Mouse (Mus musculus) embryonic facial prominence, embryonic 11.5 days (tissue): ENCODE data around the gene Reg2. TPM values are rescaled to one million over a fixed set of nuclear protein-coding genes. Genes with fewer than 3 reads are reported as not detected.

Source experiments
- ATAC-seq: fragments of 200-750 bp; cut with Nextera tagmentation; replicated peaks from 2 replicates; pipeline ENCODE4 v1.8.0; 2017; ENCODE audit warnings: low read depth; ENCODE audit not compliant: insufficient number of reproducible peaks, low FRiP score, low TSS enrichment
- DNase-seq: peaks from one replicate; pipeline ENCODE4 v3.0.0-alpha.2; 2015; ENCODE audit warnings: low spot score
- H3K27ac ChIP-seq: fragments of 300-500 bp; sonication (generic); replicated peaks from 2 replicates; pipeline ENCODE4 v1.5.1; 2014; ENCODE audit warnings: mild to moderate bottlenecking, low read depth, low read length, control low read depth
- H3K27me3 ChIP-seq: fragments of 300-500 bp; sonication (generic); 2 replicates; pipeline ENCODE4 v1.6.1; 2014; ENCODE audit warnings: mild to moderate bottlenecking, low read length, moderate library complexity, mixed read lengths; ENCODE audit not compliant: control insufficient read depth, insufficient read depth
- H3K36me3 ChIP-seq: fragments of 300-500 bp; sonication (generic); replicated peaks from 2 replicates; pipeline ENCODE4 v1.6.1; 2014; ENCODE audit warnings: low read depth, mild to moderate bottlenecking, low read length, moderate library complexity, mixed read lengths; ENCODE audit not compliant: control insufficient read depth, insufficient read depth
- H3K4me1 ChIP-seq: fragments of 300-500 bp; sonication (generic); 2 replicates; pipeline ENCODE4 v1.6.1; 2014; ENCODE audit warnings: low read length, mixed read lengths; ENCODE audit not compliant: control insufficient read depth, insufficient read depth
- H3K4me2 ChIP-seq: fragments of 300-500 bp; sonication (generic); 2 replicates; pipeline ENCODE4 v1.6.1; 2014; ENCODE audit warnings: low read depth, mild to moderate bottlenecking, control low read depth, low read length, moderate library complexity
- H3K4me3 ChIP-seq: fragments of 300-500 bp; sonication (generic); 2 replicates; pipeline ENCODE4 v1.5.1; 2014; ENCODE audit warnings: low read depth, low read length, control low read depth
- H3K9ac ChIP-seq: fragments of 300-500 bp; sonication (generic); replicated peaks from 2 replicates; pipeline ENCODE4 v1.6.1; 2014; ENCODE audit warnings: mild to moderate bottlenecking, control low read depth, low read length
- H3K9me3 ChIP-seq: fragments of 300-500 bp; sonication (generic); replicated peaks from 2 replicates; pipeline ENCODE4 v1.6.1; 2016; ENCODE audit warnings: mild to moderate bottlenecking, low read length, inconsistent platforms, mixed read lengths; ENCODE audit not compliant: control insufficient read depth
- WGBS: fragments of 180-500 bp; shearing (Covaris S2); extraction: QIAGEN DNeasy Blood & Tissue Kit; methylation state at CpG from one replicate; pipeline ENCODE4 v1.1.7; 2014; 5-methylcytosine and 5-hydroxymethylcytosine counted together
- polyA plus RNA-seq: library from polyadenylated mRNA; unstranded; fragments of >200 nt; fragmentation: Nextera tagmentation; extraction: Ambion mirVana; gene quantifications from 2 replicates; pipeline ENCODE4 v1.2.1, GENCODE M21; 2014

The Reg2 gene
- polyA plus RNA-seq, 1 experiment from 2014 or later: not detected

DNA sequence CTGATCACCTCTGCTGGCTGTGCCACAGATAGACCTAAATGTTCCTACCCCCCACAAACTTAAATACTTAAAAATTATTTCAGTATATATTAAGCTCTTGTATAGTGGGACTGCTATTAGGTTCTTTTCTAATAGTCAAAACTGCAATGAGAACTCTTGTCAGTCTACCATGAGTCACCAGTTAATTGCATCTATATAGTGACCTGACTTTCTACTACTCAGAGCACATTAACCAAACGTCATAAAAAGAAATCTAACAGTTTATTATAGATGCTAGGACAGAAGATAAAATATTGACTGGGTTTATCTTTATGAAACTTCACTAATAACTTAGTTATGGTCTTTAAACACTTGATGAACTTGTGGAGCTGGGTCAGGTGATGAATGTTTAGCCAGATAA, 51.8 kb downstream of the Reg2 start:
- WGBS: 76% methylated on average over 1 of the region's 1 CpGs
- Histone ChIP-seq H3K4me3 (no peak overlapping the region), H3K4me1 (no peaks in the 10 kb centered on the region), H3K36me3 (no peaks in the 10 kb centered on the region), H3K9me3 (no peaks in the 10 kb centered on the region), H3K27me3 (no peaks in the 10 kb centered on the region), H3K9ac (no peak overlapping the region), H3K4me2 (no peak overlapping the region), H3K27ac (no peak overlapping the region)
- DNase-seq (no peak), ATAC-seq (no peak)

DNA sequence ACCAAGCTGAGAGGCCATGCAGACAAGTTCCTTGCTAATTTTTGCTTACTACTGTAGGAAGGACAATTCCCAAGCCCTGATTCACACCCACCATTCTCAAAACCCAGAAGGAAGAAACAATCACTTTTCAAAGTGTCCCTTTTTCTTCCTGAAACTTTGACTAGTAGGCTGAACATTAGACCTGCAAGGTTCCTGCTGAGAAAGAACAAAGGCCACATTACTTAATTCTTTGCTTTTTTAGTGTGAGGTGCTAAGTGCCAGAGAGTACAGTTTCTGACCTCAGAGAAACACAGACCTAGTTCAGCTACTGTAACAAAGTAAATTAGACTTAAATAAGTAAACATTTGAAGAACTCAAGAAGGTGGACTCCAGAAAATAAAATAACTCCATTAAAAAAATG, 53.0 kb downstream of the Reg2 start:
- Histone ChIP-seq H3K27ac (no peak overlapping the region), H3K4me2 (no peak overlapping the region), H3K27me3 (no peaks in the 10 kb centered on the region), H3K4me1 (no peaks in the 10 kb centered on the region), H3K36me3 (no peaks in the 10 kb centered on the region), H3K9ac (no peak overlapping the region), H3K9me3 (no peaks in the 10 kb centered on the region), H3K4me3 (no peak overlapping the region)
- DNase-seq: no peak
- ATAC-seq: no peak

- 92% methylated on average over 2 of the region's 2 CpGs for WGBS
- Histone ChIP-seq H3K4me3 (no peak overlapping the region), H3K9ac (no peak overlapping the region), H3K27me3 (no peaks in the 10 kb centered on the region), H3K36me3 (no peaks in the 10 kb centered on the region), H3K4me2 (no peak overlapping the region), H3K27ac (no peak overlapping the region), H3K9me3 (no peaks in the 10 kb centered on the region), H3K4me1 (no peaks in the 10 kb centered on the region)
- DNase-seq: no peak
- ATAC-seq: no peak
Observed at GRCm38 (mm10) chr6:78452804-78453203, 57.4 kb downstream of the Reg2 start.

Other genes starting within 250 kb of the Reg2 start
- not detected in 2 replicates for gene Reg3b, start 25.0 kb upstream of the Reg2 start, polyA plus RNA-seq
- not detected in 2 replicates for gene Reg3d, start 16.8 kb upstream of the Reg2 start, polyA plus RNA-seq
- not detected in 2 replicates for gene Reg3a, start 14.9 kb upstream of the Reg2 start, polyA plus RNA-seq
- not detected in 2 replicates for gene Reg1, start 27.1 kb downstream of the Reg2 start, polyA plus RNA-seq
- 0.57 TPM in 1 of 2 replicates, not detected in the other for gene Reg3g, start 73.2 kb downstream of the Reg2 start, polyA plus RNA-seq